Mouse (Mus musculus) left cerebral cortex, postnatal 25 days (tissue): ENCODE data around the gene Cgas. TPM values are rescaled to one million over a fixed set of nuclear protein-coding genes. Genes with fewer than 3 reads are reported as not detected.
A peak's percentile ranks its signal among the peaks of the same experiment; 100 is the strongest.

Experiments
- DNase-seq, 2 experiments: peaks; one replicate each; pipeline ENCODE4 v3.0.0; 2022; ENCODE audit warnings: low spot score in 2 of 2, mixed read lengths in 1 of 2
- intact Hi-C: fragments of 180-260 bp; cut with DNase I; formaldehyde crosslinking; loops from one replicate; pipeline ENCODE4 v1.15.1; 2025
- total RNA-seq, 2 experiments: library from RNA; stranded (reverse); gene quantifications; 2 replicates each; pipeline ENCODE4 v1.2.3; 2021

Gene Cgas
- total RNA-seq, 2 experiments from 2014 or later, result 0.48 to 0.53 TPM

- intact Hi-C loops, result no loop called here
- no peak for DNase-seq
Observed at GRCm38 (mm10) chr9:78473588-78473987, 30.6 kb upstream of the Cgas start.

GRCm38 (mm10) chr9:78465725-78466124 is 22.7 kb upstream of the Cgas start:
- intact Hi-C loops, result no loop called here
- no peak for DNase-seq

GRCm38 (mm10) chr9:78463337-78463736 is 20.3 kb upstream of the Cgas start:
- intact Hi-C loops, result no loop called here
- DNase-seq, result no peak

- intact Hi-C loops, result no loop called here
- no peak for DNase-seq
Observed at GRCm38 (mm10) chr9:78457026-78457425, 14.0 kb upstream of the Cgas start.

GRCm38 (mm10) chr9:78451382-78451781 is 8.3 kb upstream of the Cgas start:
- DNase-seq, result no peak

GRCm38 (mm10) chr9:78450404-78450803 is 7.4 kb upstream of the Cgas start:
- no peak for DNase-seq
- intact Hi-C loops, result no loop called here

More at GRCm38 (mm10) chr9:78451382-78451781, 8.3 kb upstream of the Cgas start:
- intact Hi-C loops, result no loop called here

GRCm38 (mm10) chr9:78447973-78448873 is 5.2 kb upstream of the Cgas start, which contains the start of the genes Mto1 and Gm17324:
Gene Mto1 (plus strand): TSS chr9:78448208.
Gene Gm17324 (minus strand): TSS chr9:78448786.
- intact Hi-C loops, result loop anchor here (2.0 to 5.0 kb wide), 2 partner anchors 33 to 91 kb away; partner anchors contain the start of gene Gsta2
- DNase-seq, result peak; percentile 85 to 89

- no peak for DNase-seq
Observed at GRCm38 (mm10) chr9:78447606-78447972, 4.6 kb upstream of the Cgas start.

GRCm38 (mm10) chr9:78442237-78442578 is 829 bp downstream of the Cgas start:
- intact Hi-C loops, result loop anchor here (5.0 kb wide), 1 partner anchor 45 kb away; the partner anchor contains the start of gene Ddx43
- DNase-seq, result no peak

More at GRCm38 (mm10) chr9:78447606-78447972, 4.6 kb upstream of the Cgas start:
- intact Hi-C loops, result loop anchor here (5.0 kb wide), 1 partner anchor 90 kb away; the partner anchor contains the start of gene Gsta2

- no peak for DNase-seq
- intact Hi-C loops, result no loop called here
Observed at GRCm38 (mm10) chr9:78439426-78439825, 3.6 kb downstream of the Cgas start.

GRCm38 (mm10) chr9:78432471-78432870 is 10.6 kb downstream of the Cgas start:
- intact Hi-C loops, result loop anchor here (5.0 kb wide), 1 partner anchor 75 kb away; the partner anchor contains the start of gene Gsta2
- DNase-seq, result no peak

- no peak for DNase-seq
- intact Hi-C loops, result loop anchor here (5.0 kb wide), 1 partner anchor 73 kb away; the partner anchor contains the start of gene Gsta2
Observed at GRCm38 (mm10) chr9:78430486-78430885, 12.6 kb downstream of the Cgas start.

GRCm38 (mm10) chr9:78429551-78429950 is 13.5 kb downstream of the Cgas start:
- intact Hi-C loops, result no loop called here
- no peak for DNase-seq

- intact Hi-C loops, result no loop called here
Observed at GRCm38 (mm10) chr9:78428870-78429432, 14.1 kb downstream of the Cgas start.

GRCm38 (mm10) chr9:78428185-78428584 is 14.9 kb downstream of the Cgas start:
- no peak for DNase-seq
- intact Hi-C loops, result no loop called here

More at GRCm38 (mm10) chr9:78428870-78429432, 14.1 kb downstream of the Cgas start:
- no peak for DNase-seq

GRCm38 (mm10) chr9:78427362-78427781 is 15.7 kb downstream of the Cgas start:
- no peak for DNase-seq
- intact Hi-C loops, result no loop called here

- intact Hi-C loops, result no loop called here
- DNase-seq, result no peak
Observed at GRCm38 (mm10) chr9:78401596-78401995, 41.4 kb downstream of the Cgas start.

GRCm38 (mm10) chr9:78400570-78400969 is 42.5 kb downstream of the Cgas start:
- intact Hi-C loops, result no loop called here
- no peak for DNase-seq

GRCm38 (mm10) chr9:78396517-78396916 is 46.5 kb downstream of the Cgas start:
- no peak for DNase-seq
- intact Hi-C loops, result loop anchor here (5.0 kb wide), 1 partner anchor 46 kb away; the partner anchor contains the start of gene Cgas

GRCm38 (mm10) chr9:78395630-78396351 is 47.2 kb downstream of the Cgas start, which contains the start of gene Ddx43:
Gene Ddx43 (plus strand): TSS chr9:78395777.
- intact Hi-C loops, result loop anchor here (5.0 kb wide), 1 partner anchor 47 kb away; the partner anchor contains the start of gene Cgas
- DNase-seq, result peak; percentile 24 to 35
